ENCODE assay signal across 31 mouse cellular contexts in genomic region chr9:114509785-114510184, GRCm38 (mm10). TPM values are rescaled to one million over a fixed set of nuclear protein-coding genes. Genes with fewer than 3 reads are reported as not detected.
A peak's percentile ranks its signal among the peaks of the same experiment; 100 is the strongest.
DNase-seq lines count a peak whose midpoint lies in the region; ATAC-seq lines count a peak whose summit lies in the region.
"Had no signal": no experiment of that assay in that cellular context is flagged by ENCODE, and none has a peak within 500 bp of the region (broad histone marks: within the 10 kb centered on the region; RNA-seq: fewer than 3 reads in every experiment).

No protein-coding gene starts in this region.

- peak; percentile 83 for ATAC-seq in activated CD4-positive, CD25-positive, alpha-beta regulatory T cell, adult 4 months
- peak; percentile 32; the same call in 1 of the 2 replicates for ATAC-seq in megakaryocyte progenitor cell, adult 5-6 weeks (replicated peaks; ENCODE audit: poor library complexity)
- ATAC-seq: hindbrain, postnatal 0 days; liver, postnatal 0 days; lung, postnatal 0 days had no signal

- DNase-seq in CD4-positive helper T cell, adult 2 months (ENCODE audit: low read depth, low spot score), result peak; percentile 75
- DNase-seq in thymus, postnatal 10 days (ENCODE audit: low spot score in 2 of 2), result peak; percentile 50 to 55
- DNase-seq in left cerebral cortex, adult 18-20 months (ENCODE audit: low spot score in 2 of 2), result no peak
- no peak for DNase-seq in cerebellum, adult 18-20 months
- no peak for DNase-seq in adrenal gland, adult (ENCODE audit: inconsistent age in 2 of 2, low spot score in 1 of 2)
- no peak for DNase-seq in cerebellum, adult 9-10 months
- DNase-seq: cerebellum, adult 11-12 months; cerebellum, postnatal 25 days; embryo, embryonic 11 days; gastrocnemius, postnatal 25 days; kidney, adult 2 months; liver, postnatal 0 days had no signal

RNA-seq across cellular contexts. Expression of gene Ccr4, which starts 5.1 kb away (rescaled TPM):
- polyA plus RNA-seq in activated CD4-positive, CD25-positive, alpha-beta regulatory T cell, adult 4 months (2017; shearing (Covaris generic)), result 10 to 100 TPM; 33.0 to 42.8 TPM
- not detected in 2 replicates for total RNA-seq in megakaryocyte progenitor cell, adult 5-6 weeks (2015)
- not detected in 2 replicates for total RNA-seq in megakaryocyte progenitor cell, adult 5-6 weeks (2017)
- total RNA-seq in left cerebral cortex, adult 18-20 months (2021), result not detected
- total RNA-seq: gastrocnemius, postnatal 25 days; hindbrain, postnatal 0 days; layer of hippocampus, postnatal 25 days; left cerebral cortex, postnatal 10 days; MEL; midbrain, postnatal 0 days had no signal
- polyA plus RNA-seq: erythroblast, embryonic 14.5 days; forebrain, embryonic 12.5 days; heart, embryonic 10.5 days; heart, postnatal 0 days; hindbrain, embryonic 10.5 days; hindbrain, postnatal 0 days; liver, embryonic 11.5 days; liver, postnatal 0 days; lung, postnatal 0 days; macrophage; midbrain, embryonic 11.5 days; midbrain, postnatal 0 days; stomach, postnatal 0 days had no signal

RNA-seq across cellular contexts. Expression of gene C130032M10Rik, which starts 5.7 kb away (rescaled TPM):
- polyA plus RNA-seq in activated CD4-positive, CD25-positive, alpha-beta regulatory T cell, adult 4 months (2017; shearing (Covaris generic)), result not detected
- not detected in 2 replicates for total RNA-seq in megakaryocyte progenitor cell, adult 5-6 weeks (2015)
- not detected in 2 replicates for total RNA-seq in megakaryocyte progenitor cell, adult 5-6 weeks (2017)
- not detected for total RNA-seq in left cerebral cortex, adult 18-20 months (2021)
- total RNA-seq: gastrocnemius, postnatal 25 days; hindbrain, postnatal 0 days; layer of hippocampus, postnatal 25 days; left cerebral cortex, postnatal 10 days; MEL; midbrain, postnatal 0 days had no signal
- polyA plus RNA-seq: erythroblast, embryonic 14.5 days; forebrain, embryonic 12.5 days; hindbrain, postnatal 0 days; kidney, adult 2 months; large intestine, adult 2 months; liver, embryonic 11.5 days; liver, postnatal 0 days; macrophage; midbrain, embryonic 11.5 days; midbrain, postnatal 0 days; stomach, postnatal 0 days; urinary bladder, adult 2 months had no signal

RNA-seq across cellular contexts. Expression of gene Trim71, which starts 54.4 kb away (rescaled TPM):
- under 1 TPM in 1 of 2 experiments, not detected in 1; 0.07 TPM for polyA plus RNA-seq in activated CD4-positive, CD25-positive, alpha-beta regulatory T cell, adult 4 months (2017; shearing (Covaris generic))
- total RNA-seq in megakaryocyte progenitor cell, adult 5-6 weeks (2015), result 0.02 TPM in 1 of 2 replicates, not detected in the other
- not detected in 2 replicates for total RNA-seq in megakaryocyte progenitor cell, adult 5-6 weeks (2017)
- under 1 TPM; 0.84 to 0.95 TPM for total RNA-seq in left cerebral cortex, adult 18-20 months (2021)
- total RNA-seq: gastrocnemius, postnatal 25 days; MEL had no signal
- polyA plus RNA-seq: erythroblast, embryonic 14.5 days; heart, postnatal 0 days; large intestine, adult 2 months; macrophage had no signal

Comparison
In these comparisons a context has a peak if more than half of its experiments do, and no peak if none do; other contexts are left out.
1. DNase-seq: peak in CD4-positive helper T cell, adult 2 months (single experiment) and thymus, postnatal 10 days (2 of 2); none in left cerebral cortex, adult 18-20 months (0 of 2), cerebellum, adult 18-20 months (0 of 2), adrenal gland, adult (0 of 2) and cerebellum, adult 9-10 months (single experiment).